Mouse (Mus musculus): ENCODE data around the gene Plscr3.

The Plscr3 gene

DNA sequence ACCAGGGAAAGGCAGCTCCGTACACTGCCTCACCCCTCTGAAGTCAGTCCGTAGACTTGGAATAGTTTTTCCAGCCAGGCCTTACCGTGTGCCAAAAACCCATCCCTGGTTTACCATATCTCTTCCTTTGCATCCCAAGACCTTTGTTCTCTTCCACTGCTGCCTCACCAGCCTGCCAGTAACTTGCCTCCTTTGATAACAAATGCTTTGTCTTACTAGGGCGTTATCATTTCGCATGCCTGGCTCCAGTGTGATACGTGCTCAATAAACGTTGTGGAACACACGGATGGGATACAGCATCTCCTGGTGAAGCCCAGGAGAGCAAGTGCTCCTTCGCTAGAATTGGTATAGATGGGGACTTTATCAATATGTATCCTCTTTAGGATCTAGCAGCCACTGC, 21.2 kb downstream of the Plscr3 start:
- no peak for DNase-seq

GRCm38 (mm10) chr11:69870289-69871069, 24.3 kb downstream of the Plscr3 start:
- DNase-seq = no peak

- no peak for DNase-seq
Observed at GRCm38 (mm10) chr11:69871822-69872221, 25.6 kb downstream of the Plscr3 start.

DNA sequence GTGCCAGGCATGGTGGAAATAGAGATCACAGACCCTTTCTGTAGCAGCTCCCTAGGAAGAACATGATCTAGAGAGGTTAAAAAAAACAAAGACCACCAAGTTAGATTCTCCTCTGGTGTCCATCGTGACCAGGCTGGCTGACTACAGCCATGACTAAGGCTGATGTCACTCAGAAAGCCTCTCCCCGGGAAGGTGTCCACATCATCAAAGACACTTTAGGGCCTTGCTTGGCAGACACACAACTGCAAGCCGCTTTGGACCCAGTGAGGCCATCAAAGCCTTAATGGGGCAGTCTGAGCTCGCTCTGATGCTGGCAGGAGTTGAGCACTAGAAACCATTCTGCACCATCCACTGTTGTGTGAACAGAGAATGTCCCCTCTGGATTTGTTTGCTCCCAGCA, 26.3 kb downstream of the Plscr3 start:
- no peak for DNase-seq

GRCm38 (mm10) chr11:69876186-69876585, 30.0 kb downstream of the Plscr3 start:
- no peak for DNase-seq

DNA sequence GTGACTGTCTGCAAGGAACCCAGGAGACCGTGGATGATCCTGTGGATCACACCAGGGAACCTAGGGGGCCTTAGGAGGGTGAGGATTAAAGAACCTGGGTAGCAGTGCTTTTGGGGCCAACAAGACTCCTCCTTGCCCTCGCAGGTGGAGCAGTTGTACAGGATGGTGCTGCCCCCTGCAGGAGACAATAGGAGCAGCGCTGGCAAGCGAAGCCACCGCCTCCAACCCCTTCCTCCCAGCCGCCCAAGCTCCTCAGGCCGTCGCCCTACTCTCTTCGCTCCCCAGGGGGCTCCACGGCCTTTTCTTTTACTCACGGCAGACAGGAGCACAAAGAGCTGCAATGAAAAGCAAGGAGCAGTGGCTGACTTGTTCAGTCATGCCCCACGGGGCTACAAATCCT, 30.7 kb downstream of the Plscr3 start:
- peak; percentile 78 for DNase-seq

GRCm38 (mm10) chr11:69877878-69878277, 31.7 kb downstream of the Plscr3 start, which contains the start of gene Tmem95:
Tmem95 (minus strand) TSS chr11:69878018.
- no peak for DNase-seq

GRCm38 (mm10) chr11:69878399-69878798, 32.2 kb downstream of the Plscr3 start:
- DNase-seq = no peak

- no peak for DNase-seq
Observed at GRCm38 (mm10) chr11:69878952-69879351, 32.8 kb downstream of the Plscr3 start.

DNA sequence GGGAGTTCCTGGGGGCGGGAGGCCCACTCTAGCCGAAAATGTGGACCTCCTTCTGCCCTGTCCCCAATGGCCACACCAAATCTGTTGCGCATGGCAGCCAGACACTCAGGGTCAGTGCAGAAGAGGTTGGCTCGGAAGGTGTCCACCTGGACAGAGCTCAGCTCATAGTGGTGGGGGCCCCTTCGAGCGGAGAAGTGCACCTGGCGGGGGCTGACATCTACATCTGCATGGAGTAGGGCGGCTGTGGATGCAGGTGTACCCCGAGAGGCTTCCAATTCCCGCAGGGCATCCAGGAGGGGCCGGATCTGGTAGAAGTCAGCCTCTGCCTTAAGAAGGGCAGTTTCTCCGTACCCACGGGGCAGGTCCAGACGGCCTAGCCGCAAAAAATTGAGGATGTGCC, 33.5 kb downstream of the Plscr3 start:
- DNase-seq = no peak

DNA sequence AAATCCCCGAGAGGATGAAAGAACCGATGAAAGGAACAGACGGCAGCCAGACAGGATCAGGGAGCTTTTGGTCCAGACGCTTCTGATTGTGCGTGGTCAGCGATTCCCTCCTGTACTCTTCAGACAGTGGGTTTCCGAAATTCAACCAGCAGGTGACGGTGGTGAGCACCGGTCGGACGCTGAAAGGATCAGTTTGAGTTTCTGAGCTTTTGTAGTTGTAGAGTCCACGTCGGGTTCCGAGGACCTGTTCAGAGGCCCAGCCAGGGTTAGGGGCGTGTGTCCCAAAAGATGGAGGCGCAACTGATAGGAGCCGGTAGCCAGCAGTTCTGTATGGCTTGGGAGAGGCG, 34.3 kb downstream of the Plscr3 start:
- DNase-seq = peak; percentile 62

DNA sequence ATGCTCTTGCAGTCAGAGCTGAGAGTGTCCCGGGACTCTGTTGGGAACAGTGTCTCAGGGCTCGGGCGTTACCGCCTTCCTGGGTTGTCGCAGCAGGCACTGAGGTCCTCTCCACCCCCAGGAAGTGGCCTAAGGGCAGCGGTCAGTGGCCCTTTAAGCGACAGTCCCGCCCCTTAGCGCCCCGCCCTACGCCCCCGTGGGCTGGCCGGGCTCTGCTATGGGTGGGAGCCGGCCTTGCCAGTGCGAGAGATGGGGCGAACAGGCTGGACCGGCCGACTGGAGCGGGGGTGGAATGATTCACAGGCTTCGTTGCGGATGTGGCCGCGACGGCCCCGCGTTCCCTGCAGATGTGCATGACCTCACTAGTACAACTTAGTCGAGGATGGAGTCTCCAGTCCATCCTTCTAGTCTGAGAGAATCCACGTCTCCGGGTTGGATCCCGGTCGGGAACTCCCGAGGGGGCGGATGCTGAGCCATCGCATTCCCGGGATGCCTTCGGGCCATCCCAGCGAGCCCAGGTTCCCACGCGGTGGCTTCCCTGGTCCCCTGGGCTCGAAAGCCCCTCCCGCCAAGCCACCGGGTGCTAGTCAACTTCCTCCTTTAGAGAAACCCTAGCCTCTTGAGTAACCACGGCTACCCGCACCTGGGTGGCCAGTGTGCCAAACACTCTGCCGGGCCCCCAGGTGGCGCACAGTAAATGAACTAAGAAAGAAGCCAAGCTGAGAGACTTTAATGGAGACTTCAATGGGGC, 34.9 kb downstream of the Plscr3 start, which contains the start of gene Kctd11:
TSS of gene Kctd11 (minus strand) at position 554 of the 751 bp plus-strand sequence.
- peak; percentile 69 for DNase-seq

DNA sequence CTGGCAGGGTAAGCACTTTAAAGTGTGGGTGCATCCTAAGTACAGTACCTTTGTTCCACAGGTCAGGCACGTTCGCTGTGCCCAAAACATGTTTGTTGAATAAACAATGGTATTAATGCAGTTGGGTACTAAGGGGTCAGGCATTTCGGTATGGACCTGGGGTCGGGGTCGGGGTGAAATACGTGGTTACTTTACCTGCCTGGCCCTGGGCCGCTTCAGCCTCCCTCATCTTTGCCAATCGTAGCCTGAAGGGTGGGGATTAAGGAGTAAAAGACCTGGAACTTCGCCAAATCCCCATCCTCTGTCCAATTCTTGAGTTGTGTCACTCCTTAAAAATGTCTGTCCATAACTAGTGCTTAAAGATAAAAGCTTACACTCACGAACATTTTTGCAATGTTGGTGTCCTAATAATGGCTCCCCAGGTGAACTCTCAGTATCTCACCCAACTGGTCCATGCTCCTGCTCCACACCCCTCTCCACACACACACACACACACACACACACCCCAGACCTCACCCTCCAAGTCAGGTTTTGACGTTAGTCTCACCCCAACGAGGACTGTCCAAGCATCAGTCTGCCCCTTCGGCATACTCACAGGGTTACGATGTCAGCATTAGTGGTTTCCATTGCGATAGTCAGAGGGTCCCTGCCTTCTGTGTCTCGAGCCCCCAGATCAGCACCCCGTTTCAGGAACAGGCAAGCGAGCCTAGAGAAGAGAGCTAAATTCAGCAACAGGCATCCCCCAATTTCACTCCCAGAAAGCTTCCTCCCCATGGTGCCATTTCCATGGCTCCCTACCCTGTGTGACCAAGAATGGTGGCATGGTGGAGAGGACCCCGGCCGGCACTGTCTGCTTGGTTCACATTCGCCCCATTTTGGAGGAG, 35.9 kb downstream of the Plscr3 start:
- DNase-seq = no peak

- DNase-seq = no peak
Observed at GRCm38 (mm10) chr11:69883066-69883465, 36.9 kb downstream of the Plscr3 start.

GRCm38 (mm10) chr11:69883527-69884151, 37.5 kb downstream of the Plscr3 start:
- no peak for DNase-seq

- DNase-seq = no peak
Observed at GRCm38 (mm10) chr11:69884240-69884639, 38.1 kb downstream of the Plscr3 start.

DNA sequence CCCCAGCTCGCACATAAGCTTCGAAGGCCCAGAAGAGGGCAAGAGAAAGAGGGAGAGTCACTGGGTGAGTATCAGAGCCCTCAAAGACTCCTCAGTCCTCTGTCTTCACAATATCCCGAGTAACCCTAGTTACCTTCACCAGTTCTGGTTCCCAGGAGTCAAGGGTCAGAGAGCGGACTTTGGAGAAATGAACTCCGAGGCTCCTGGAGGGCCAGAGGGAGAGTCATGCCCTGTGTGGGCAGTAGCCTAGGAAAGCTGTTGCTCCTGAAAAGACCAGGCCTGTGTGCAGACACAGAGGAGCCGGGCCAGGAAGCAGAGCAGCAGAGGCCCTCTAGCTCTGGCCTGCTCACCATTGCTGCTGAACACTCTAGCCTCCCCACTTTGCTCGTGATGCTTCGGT, 38.5 kb downstream of the Plscr3 start:
- no peak for DNase-seq

DNA sequence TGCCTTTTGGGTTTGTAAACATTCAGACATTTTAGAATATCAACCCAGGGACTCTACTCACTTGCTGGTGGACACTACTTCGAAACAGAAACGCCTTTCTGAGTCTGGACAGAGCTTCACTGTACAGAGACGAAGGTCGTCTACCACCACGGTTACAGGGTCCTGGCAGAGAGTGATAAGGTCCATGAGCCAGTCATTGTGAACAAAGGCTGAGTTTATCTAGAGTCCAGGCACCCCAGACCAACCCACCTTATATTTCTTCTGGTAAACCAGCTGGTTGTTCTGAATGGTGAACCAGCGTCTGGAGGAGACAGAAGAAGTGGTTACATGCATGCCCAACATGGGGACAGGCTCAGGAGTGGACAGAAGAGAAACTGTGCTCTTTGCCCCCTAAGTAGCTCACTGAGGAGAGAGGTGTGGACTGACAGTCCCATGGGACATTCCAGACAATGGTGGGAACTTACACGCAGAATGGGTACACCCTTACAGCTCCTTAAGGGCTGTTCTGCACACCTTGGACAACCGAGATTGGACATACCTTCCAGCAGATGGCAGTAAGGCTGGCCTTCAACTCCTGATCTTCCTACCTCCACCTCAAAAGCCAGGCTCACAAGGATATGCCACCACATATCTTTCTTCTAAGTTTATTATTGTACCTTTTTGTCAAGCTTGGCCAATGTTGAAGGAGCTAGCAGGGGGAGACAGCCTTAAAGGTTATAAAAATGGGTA, 40.9 kb downstream of the Plscr3 start:
- no peak for DNase-seq

DNA sequence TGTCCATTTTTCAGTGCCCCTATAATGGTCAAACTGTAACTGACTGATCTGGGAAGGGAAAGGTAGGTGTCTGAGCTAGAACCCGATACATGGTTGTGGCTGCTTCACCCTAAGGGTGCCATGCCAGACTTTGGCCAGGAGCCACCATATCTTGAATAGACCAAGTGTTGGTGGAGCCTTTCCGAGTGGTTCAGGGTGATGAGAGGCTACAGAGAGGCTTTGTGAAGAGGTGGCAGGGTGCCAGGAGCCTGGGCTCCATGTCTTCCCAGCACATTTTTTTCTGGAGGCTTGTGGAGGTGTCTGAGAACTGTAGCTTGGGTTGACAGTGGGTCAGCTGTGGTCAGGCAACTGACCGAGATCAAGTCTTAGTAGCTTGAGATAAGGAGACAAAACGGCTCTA, 45.3 kb downstream of the Plscr3 start:
- no peak for DNase-seq

- DNase-seq = no peak
Observed at GRCm38 (mm10) chr11:69894671-69895070, 48.5 kb downstream of the Plscr3 start.

DNA sequence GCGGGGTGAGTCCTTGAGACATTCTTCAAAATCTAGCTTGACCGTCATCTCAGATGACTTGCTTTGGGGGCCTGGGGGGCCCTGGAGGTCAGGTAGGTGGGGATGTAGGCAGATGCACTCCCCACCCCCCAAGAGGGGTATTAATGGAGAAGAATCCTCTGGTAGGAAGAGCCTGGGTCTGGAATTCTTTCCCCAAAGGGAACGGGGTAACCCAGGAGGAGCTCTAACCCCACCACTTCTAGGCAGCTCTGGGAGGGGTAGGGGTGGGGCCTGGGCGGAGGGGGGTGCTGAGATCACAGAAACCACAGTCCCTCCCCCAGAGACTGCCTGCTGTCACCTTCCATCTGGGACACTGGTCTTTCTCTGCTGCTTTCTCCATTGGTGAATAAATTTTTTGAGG, 49.1 kb downstream of the Plscr3 start, which contains the start of gene Acap1:
TSS of gene Acap1 (minus strand) at position 249 of the 400 bp plus-strand sequence.
- DNase-seq = no peak

- DNase-seq = peak; percentile 50
Observed at GRCm38 (mm10) chr11:69899870-69900269, 53.7 kb downstream of the Plscr3 start.

Measured in cerebellum, adult 9-10 months (tissue).